Mouse (Mus musculus) myocyte (in vitro differentiated cells): ENCODE data around the gene Snrpa. TPM values are rescaled to one million over a fixed set of nuclear protein-coding genes. Genes with fewer than 3 reads are reported as not detected.

Experiments used
- H3K27me3 ChIP-seq: one replicate; pipeline ENCODE4 v1.6.1; 2011; ENCODE audit not compliant: control insufficient read depth, insufficient read depth, insufficient read length
- H3K36me3 ChIP-seq: one replicate; pipeline ENCODE4 v1.6.1; 2011; ENCODE audit not compliant: control insufficient read depth, insufficient read depth
- H3K4me2 ChIP-seq: one replicate; pipeline ENCODE4 v1.6.1; 2011; ENCODE audit warnings: low read depth, control low read depth
- H3K4me3 ChIP-seq: one replicate; pipeline ENCODE4 v1.5.1; 2011; ENCODE audit warnings: mild to moderate bottlenecking, control low read depth, moderate library complexity
- H3K79me2 ChIP-seq: one replicate; pipeline ENCODE4 v1.6.1; 2011; ENCODE audit not compliant: control insufficient read depth, insufficient read depth
- H3ac ChIP-seq: one replicate; pipeline ENCODE4 v1.6.1; 2011; ENCODE audit not compliant: control insufficient read depth, insufficient read length
- CEBPB ChIP-seq: IDR thresholded peaks from 2 replicates; pipeline ENCODE4 v1.6.1; 2011; ENCODE audit warnings: mild to moderate bottlenecking, moderate library complexity; ENCODE audit not compliant: poor library complexity, insufficient read depth, severe bottlenecking
- E2F4 ChIP-seq: IDR thresholded peaks from one replicate; pipeline ENCODE4 v1.6.1; 2011; ENCODE audit warnings: mild to moderate bottlenecking, control low read depth, moderate library complexity; ENCODE audit not compliant: insufficient read depth
- MAX ChIP-seq: IDR thresholded peaks from one replicate; pipeline ENCODE4 v1.6.1; 2011; ENCODE audit warnings: low read depth, mild to moderate bottlenecking, control low read depth
- MYOD1 ChIP-seq, 3 experiments: IDR thresholded peaks; one replicate each; pipeline ENCODE4 v1.6.1; 2011; ENCODE audit warnings: control low read depth in 2 of 3, low read depth in 2 of 3, mild to moderate bottlenecking in 2 of 3, moderate library complexity in 1 of 3; ENCODE audit not compliant: insufficient read length in 2 of 3, control insufficient read depth in 1 of 3
- MYOG ChIP-seq, 3 experiments: IDR thresholded peaks; one replicate each; pipeline ENCODE4 v1.6.1; 2011; ENCODE audit warnings: control low read depth in 2 of 3, low read depth in 2 of 3, mild to moderate bottlenecking in 2 of 3; ENCODE audit not compliant: insufficient read length in 2 of 3, control insufficient read depth in 1 of 3, insufficient read depth in 1 of 3
- POLR2A ChIP-seq: IDR thresholded peaks from one replicate; pipeline ENCODE4 v1.6.1; 2011; ENCODE audit warnings: low read depth, mild to moderate bottlenecking, control low read depth, moderate library complexity; ENCODE audit not compliant: insufficient read length
- POLR2AphosphoS2 ChIP-seq: IDR thresholded peaks from one replicate; pipeline ENCODE4 v1.6.1; 2011; ENCODE audit warnings: low read depth, control low read depth; ENCODE audit not compliant: insufficient read length
- REST ChIP-seq: IDR thresholded peaks from one replicate; pipeline ENCODE4 v1.6.1; 2011; ENCODE audit warnings: mild to moderate bottlenecking, control low read depth, moderate library complexity; ENCODE audit not compliant: insufficient read depth, insufficient read length
- SRF ChIP-seq: IDR thresholded peaks from one replicate; pipeline ENCODE4 v1.6.1; 2011; ENCODE audit warnings: low read depth; ENCODE audit not compliant: control insufficient read depth, insufficient read length
- TCF12 ChIP-seq: IDR thresholded peaks from one replicate; pipeline ENCODE4 v1.6.1; 2011; ENCODE audit warnings: mild to moderate bottlenecking, control low read depth; ENCODE audit not compliant: poor library complexity, insufficient read depth, severe bottlenecking
- TCF3 ChIP-seq: IDR thresholded peaks from one replicate; pipeline ENCODE4 v1.6.1; 2011; ENCODE audit warnings: low read depth, control low read depth; ENCODE audit not compliant: insufficient read length
- USF1 ChIP-seq: IDR thresholded peaks from one replicate; pipeline ENCODE4 v1.6.1; 2011; ENCODE audit warnings: low read depth, mild to moderate bottlenecking, control low read depth, moderate library complexity
- polyA plus RNA-seq: library from polyadenylated mRNA; unstranded; fragments of >200 nt; fragmentation: generic; extraction: Trizol; gene quantifications from one replicate; pipeline ENCODE4 v1.2.1, GENCODE M21; 2012; ENCODE audit warnings: missing spikeins

Gene Snrpa
- polyA plus RNA-seq, 1 experiment, result 166 TPM

- Histone ChIP-seq H3K79me2 (peaks cover 12% of the 10 kb centered on the region), H3K4me3 (peak overlapping the region; percentile 74), H3K27me3 (no peaks in the 10 kb centered on the region), H3K4me2 (peak overlapping the region; percentile 79), H3ac (peak overlapping the region; percentile 46), H3K36me3 (no peaks in the 10 kb centered on the region)
- TF ChIP-seq REST (no peak), MYOD1 (IDR thresholded peaks at IDR 0.05; ENCODE audit: control insufficient read depth in 1 of 3, insufficient read length in 2 of 3, low read depth in 2 of 3) (peak in 1 of 3 experiments; percentile 11), E2F4 (no peak), POLR2A (peak; percentile 65), TCF12 (no peak), USF1 (no peak), TCF3 (no peak), MYOG (IDR thresholded peaks at IDR 0.05; ENCODE audit: control insufficient read depth in 1 of 3, insufficient read depth in 1 of 3, insufficient read length in 2 of 3, low read depth in 2 of 3) (no peak), MAX (no peak), POLR2AphosphoS2 (peak; percentile 78)
Measured at GRCm38 (mm10) chr7:27166229-27166613, 29.9 kb downstream of the Snrpa start.

DNA sequence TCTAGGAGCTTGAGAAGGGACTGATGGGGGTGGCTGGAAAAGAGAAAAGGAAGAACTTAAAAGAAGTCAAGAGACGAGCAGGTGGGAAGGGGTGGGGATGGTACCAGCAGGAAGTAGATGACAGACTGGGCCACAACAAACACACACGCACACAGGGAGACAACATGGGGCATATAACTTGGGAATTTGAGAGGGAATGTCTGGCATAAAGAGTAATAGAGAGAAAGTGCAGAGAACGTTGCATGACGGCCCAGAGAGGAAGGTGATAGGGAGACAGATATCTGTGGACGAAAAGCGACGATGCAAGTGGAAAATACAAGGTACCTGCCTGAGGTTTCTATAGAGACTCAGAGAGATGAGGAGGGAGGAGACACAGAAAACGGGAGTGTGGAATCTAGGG is 30.4 kb downstream of the Snrpa start:
- peak overlapping the region; percentile 79 for H3K4me2 ChIP-seq

GRCm38 (mm10) chr7:27165007-27165655 is 30.9 kb downstream of the Snrpa start:
- peak overlapping the region; percentile 74 for H3K4me3 ChIP-seq
- H3K36me3 ChIP-seq, result no peaks in the 10 kb centered on the region
- peak overlapping the region; percentile 46 for H3ac ChIP-seq
- no peaks in the 10 kb centered on the region for H3K27me3 ChIP-seq
- TF ChIP-seq POLR2AphosphoS2, result no peak
- TF ChIP-seq REST, result no peak
- no peak for TF ChIP-seq TCF12
- no peak for TF ChIP-seq MYOD1 (IDR thresholded peaks at IDR 0.05; ENCODE audit: control insufficient read depth in 1 of 3, insufficient read length in 2 of 3, low read depth in 2 of 3)
- TF ChIP-seq SRF, result no peak
- peaks cover 12% of the 10 kb centered on the region for H3K79me2 ChIP-seq
- H3K4me2 ChIP-seq, result peak overlapping the region; percentile 79

More for the DNA sequence above, 30.4 kb downstream of the Snrpa start:
- no peak for TF ChIP-seq CEBPB
- no peak for TF ChIP-seq TCF3
- no peak for TF ChIP-seq E2F4
- no peak for TF ChIP-seq SRF
- no peak for TF ChIP-seq POLR2AphosphoS2
- TF ChIP-seq TCF12, result no peak
- Histone ChIP-seq H3K4me3 (peak overlapping the region; percentile 74), H3K27me3 (no peaks in the 10 kb centered on the region), H3K36me3 (no peaks in the 10 kb centered on the region), H3K79me2 (peaks cover 12% of the 10 kb centered on the region), H3ac (peak overlapping the region; percentile 46)

DNA sequence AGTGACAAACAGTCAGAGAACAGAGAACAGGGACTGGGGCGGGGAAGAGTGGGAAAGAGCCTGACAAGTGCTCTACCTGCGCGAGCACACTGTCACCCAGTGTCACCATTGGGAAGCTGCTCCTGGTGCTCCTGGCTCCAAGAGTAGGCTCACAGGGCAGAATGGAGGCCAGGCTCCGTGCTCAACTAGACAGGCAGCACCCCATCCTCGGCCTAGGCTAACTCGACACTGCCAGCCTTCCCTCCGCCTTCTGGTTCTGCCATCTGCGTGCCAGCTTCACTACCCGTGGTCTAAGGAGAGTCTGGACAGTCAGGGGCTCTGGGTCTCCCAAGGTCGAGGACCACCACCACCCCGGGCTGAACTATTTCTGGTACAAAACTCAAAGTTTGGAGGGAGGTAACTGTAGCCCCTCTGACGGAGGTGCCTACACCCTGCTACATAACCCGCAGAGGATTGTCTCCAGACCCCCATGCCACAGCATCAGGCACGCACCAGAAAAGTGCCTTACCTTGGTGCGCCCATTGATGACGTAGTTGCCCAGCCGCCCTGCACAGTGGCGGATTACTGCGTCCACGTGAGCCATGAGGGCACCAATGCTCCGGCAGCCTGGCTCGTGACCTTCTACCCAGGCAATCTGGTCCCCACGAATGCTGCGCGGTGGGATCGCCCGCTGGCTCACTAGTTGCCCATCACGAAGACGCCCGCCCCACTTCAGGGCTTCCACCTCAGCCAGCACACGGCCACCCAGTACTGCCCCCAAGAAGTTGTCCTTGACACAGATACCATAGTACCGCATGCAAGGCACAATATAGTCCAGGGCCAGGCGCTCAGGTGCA is 31.7 kb downstream of the Snrpa start:
- no peak for TF ChIP-seq MYOG (IDR thresholded peaks at IDR 0.05; ENCODE audit: control insufficient read depth in 1 of 3, insufficient read depth in 1 of 3, insufficient read length in 2 of 3, low read depth in 2 of 3)
- peak; percentile 26 for TF ChIP-seq POLR2AphosphoS2
- Histone ChIP-seq H3K27me3 (no peaks in the 10 kb centered on the region), H3ac (no peak overlapping the region), H3K79me2 (peaks cover 12% of the 10 kb centered on the region), H3K36me3 (no peaks in the 10 kb centered on the region), H3K4me3 (no peak overlapping the region), H3K4me2 (no peak overlapping the region)

DNA sequence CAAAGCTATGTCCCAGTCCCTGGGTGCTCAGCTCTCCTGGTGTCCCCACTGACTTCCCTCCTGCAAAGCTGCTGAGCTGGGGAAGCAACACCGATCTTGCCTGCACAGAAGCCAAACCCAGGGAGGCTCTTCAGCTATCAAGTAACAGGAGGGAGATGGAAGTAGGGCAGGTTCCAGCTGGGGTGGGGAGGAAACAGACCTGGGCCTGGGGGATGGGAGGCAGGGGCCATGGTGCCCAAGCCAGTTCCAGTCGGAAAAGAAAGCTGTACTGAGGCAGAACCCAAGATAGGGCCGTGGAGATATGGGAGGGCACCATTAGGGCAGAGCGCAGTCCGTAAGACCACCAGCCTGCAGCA is 32.6 kb downstream of the Snrpa start:
- Histone ChIP-seq H3K4me3 (no peak overlapping the region), H3K36me3 (no peaks in the 10 kb centered on the region), H3K4me2 (peak overlapping the region; percentile 13), H3ac (no peak overlapping the region), H3K27me3 (no peaks in the 10 kb centered on the region), H3K79me2 (peaks cover 12% of the 10 kb centered on the region)
- no peak for TF ChIP-seq SRF
- no peak for TF ChIP-seq USF1
- no peak for TF ChIP-seq MYOG (IDR thresholded peaks at IDR 0.05; ENCODE audit: control insufficient read depth in 1 of 3, insufficient read depth in 1 of 3, insufficient read length in 2 of 3, low read depth in 2 of 3)
- no peak for TF ChIP-seq POLR2A
- TF ChIP-seq POLR2AphosphoS2, result no peak
- no peak for TF ChIP-seq TCF3
- TF ChIP-seq MYOD1 (IDR thresholded peaks at IDR 0.05; ENCODE audit: control insufficient read depth in 1 of 3, insufficient read length in 2 of 3, low read depth in 2 of 3), result no peak
- TF ChIP-seq REST, result no peak
- TF ChIP-seq E2F4, result no peak
- no peak for TF ChIP-seq TCF12
- TF ChIP-seq CEBPB, result no peak
- no peak for TF ChIP-seq MAX
